Mouse (Mus musculus): ENCODE measurements around the gene Ston2.
"Not testable (repeated sequence)": the region's sequence is repeated elsewhere in the genome, so short reads cannot be mapped to it uniquely, and the experiment has no call there.

Gene Ston2

DNA sequence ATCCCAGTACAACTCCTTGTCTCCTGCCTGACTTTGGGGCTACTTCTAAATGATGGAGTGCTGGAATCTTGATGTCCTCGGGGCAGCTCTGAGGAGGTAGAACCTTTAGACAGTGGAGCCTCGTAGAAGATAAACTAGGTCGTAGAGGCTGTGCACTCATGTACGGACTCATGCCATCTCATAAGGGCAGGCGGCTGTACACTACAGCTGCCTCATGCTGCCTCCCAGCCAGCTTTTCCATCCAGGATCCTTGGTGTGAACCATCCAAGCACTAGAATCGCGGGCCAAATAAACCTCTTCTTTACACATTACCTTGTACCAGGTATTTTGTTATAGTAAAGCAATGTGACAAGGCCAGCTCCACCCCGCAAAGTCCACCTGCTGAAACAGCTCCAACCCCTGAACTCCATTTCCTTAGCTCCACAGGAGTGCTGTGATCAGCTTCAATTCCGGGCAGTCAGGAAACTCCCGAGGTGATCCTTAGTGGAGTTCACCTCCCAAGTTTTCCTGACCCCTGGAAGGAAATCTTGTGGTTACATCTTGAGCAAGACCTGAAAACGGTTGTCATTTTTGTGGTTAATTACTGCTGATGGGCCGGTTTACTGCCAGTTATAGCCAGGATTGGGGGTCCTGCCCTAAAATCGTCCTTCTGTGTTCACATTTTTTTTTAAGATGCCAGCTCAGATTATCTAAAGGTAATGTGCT lies 36.1 kb downstream of the Ston2 start:
- no peak for DNase-seq (ENCODE audit: inconsistent age in 2 of 2, low spot score in 1 of 2)

DNA sequence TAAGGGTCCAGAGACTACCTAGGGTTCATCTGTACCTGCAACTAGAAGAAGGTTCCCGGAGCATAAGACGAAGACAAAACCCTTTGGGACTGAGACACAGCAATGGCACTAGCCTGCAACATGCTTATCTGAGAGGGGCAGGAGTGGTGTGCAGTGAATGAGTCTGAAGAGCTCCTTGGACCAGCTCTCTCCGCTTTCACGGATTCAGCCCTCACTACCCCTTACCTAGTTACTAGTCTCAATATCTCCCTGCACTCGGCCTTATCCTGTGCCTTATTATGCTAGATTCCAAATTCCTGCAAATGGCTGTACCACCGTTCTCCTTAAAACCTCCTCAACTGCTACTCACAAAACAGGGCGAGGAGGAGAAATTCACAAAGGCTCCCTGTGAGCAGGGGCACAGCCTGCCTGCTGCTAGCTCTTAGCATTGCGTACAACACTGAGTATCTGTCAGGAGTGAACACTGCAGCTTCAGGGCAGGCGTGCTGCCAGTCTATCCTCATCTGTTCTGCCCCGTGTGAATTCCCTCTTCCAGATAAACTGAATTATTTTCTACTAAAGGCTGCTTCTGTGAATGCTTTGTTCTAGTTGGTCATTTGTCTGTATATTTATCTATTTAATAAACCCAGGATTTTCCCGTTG lies 38.5 kb downstream of the Ston2 start:
- no peak for DNase-seq (ENCODE audit: inconsistent age in 2 of 2, low spot score in 1 of 2)

DNA sequence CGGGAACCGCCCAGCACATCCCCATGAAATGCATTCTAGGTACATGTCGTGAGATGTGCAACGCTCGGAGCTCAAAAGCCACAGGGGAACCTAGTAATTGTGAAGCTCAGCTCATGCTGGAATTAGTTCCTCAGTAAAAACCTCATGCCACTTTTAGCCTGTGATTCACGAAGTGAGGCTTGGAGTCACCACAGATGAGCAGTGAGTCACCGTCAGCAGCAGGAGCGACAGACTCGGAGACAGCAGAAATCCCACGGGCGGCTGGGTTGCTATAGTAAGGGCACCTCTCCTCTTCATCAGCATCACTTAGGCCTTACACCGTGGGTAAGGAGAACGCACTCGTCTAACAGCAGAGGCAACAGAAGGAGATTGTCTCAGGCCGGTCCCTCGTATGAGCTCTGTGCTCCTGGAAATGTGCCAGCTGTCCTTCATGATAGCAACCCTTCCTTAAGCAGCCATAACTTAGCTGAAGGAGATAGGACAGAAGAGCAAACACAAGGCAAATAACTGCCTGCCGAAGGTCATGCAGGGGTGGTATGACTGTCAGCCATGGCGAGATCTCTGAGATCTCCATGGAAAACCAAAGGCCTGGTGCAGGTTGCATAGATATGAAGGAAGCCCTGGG lies 39.8 kb downstream of the Ston2 start:
- DNase-seq (ENCODE audit: inconsistent age in 2 of 2, low spot score in 1 of 2): peak; percentile 69 to 88

DNA sequence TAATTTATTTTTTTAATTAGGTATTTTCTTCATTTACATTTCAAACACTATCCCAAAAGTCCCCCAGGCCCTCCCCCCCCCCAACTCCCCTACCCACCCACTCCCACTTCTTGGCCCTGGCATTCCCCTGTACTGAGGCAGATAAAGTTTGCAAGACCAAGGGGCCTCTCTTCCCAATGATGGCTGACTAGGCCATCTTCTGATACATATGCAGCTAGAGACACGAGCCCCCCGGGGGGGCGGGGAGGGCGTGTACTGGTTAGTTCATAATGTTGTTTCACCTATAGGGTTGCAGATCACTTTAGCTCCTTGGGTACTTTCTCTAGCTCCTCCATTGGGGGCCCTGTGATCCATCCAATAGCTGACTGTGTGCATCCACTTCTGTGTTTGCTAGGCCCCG lies 41.3 kb downstream of the Ston2 start:
- not testable (repeated sequence) for DNase-seq (ENCODE audit: inconsistent age in 2 of 2, low spot score in 1 of 2)

DNA sequence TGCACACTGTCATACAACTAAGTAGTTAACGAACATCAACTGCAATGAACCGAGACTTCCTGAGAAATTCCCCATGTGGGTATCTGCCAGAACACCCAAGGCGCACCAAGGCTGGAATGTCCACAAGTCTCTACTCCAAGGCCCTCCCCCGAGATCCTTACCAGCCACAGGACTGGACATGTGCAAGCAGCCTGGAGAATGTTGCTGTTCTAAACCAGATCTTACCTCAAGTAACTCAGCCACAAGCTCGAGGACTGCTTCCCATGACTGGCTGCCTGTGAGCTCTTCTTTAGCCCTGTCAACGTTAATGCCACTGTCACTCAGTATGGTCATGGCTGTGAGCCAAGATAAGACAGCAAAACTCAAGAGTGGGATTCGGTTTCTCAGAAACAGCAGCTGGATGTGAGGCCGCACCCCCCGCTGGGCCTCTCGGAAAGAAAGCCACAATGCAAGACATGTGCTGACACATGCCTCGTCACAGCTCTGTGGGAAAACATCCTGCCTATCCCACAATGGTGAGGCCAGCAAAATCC lies 42.4 kb downstream of the Ston2 start:
- DNase-seq (ENCODE audit: inconsistent age in 2 of 2, low spot score in 1 of 2): no peak

- no peak for DNase-seq (ENCODE audit: inconsistent age in 2 of 2, low spot score in 1 of 2)
Measured at GRCm38 (mm10) chr12:91744091-91744490, 44.1 kb downstream of the Ston2 start.

DNA sequence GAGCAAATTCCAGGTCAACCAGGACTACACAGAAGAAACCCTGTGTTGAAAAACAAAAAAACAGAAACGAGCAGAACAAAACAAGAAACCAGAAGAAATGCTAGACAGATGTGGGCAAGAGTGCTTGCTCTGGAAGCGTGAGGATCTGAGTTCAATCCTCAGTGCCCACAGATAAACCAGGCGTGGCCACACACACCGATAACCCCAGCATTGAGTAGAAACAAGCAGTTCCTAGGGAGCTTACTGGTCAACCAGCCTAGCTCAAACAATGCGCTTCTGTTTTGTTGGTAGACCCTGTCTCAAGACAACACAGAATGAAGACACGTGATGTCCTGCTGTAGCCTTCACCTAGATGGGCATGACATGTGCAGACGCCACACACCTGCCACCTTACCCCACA lies 45.3 kb downstream of the Ston2 start:
- no peak for DNase-seq (ENCODE audit: inconsistent age in 2 of 2, low spot score in 1 of 2)

- no peak for DNase-seq (ENCODE audit: inconsistent age in 2 of 2, low spot score in 1 of 2)
Measured at GRCm38 (mm10) chr12:91738381-91738780, 49.8 kb downstream of the Ston2 start.

- no peak for DNase-seq (ENCODE audit: inconsistent age in 2 of 2, low spot score in 1 of 2)
Measured at GRCm38 (mm10) chr12:91736221-91736980, 51.8 kb downstream of the Ston2 start.

DNA sequence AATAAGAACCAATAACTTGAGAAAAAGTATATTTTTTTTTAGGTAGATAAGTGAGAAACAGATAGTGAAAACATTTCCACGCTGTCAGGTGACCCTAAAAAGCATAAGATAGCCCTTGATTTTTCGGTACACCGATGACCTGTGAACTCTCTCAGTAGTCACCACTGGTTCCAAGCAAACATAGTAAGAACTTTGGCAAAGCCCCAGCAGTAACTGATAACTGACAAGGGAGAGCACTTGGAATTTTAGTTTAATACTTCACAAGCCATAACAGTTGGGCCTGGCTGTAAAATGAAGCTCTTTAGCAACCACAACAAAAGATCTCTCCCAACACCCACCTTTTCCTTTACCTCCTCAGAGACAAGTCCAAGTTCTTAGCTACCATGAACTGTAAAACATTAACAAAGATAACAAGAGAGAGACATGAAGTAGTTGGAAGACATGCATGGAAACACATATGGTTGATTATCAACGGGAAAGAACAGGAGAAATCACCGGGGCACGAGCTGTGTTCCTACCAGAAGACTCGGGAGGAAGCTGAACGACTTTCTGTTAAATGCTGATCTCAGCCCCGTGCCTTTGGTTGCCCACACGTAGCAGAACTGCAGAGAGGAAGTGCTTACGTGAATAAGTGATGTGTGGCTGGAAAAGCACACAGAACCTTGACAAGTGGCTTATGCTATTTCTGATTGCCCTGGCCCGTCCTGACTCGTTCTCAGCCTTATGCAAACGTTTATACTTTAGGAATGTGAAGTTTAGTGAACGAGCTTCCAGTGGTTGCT lies 53.8 kb downstream of the Ston2 start:
- DNase-seq (ENCODE audit: inconsistent age in 2 of 2, low spot score in 1 of 2): no peak

DNA sequence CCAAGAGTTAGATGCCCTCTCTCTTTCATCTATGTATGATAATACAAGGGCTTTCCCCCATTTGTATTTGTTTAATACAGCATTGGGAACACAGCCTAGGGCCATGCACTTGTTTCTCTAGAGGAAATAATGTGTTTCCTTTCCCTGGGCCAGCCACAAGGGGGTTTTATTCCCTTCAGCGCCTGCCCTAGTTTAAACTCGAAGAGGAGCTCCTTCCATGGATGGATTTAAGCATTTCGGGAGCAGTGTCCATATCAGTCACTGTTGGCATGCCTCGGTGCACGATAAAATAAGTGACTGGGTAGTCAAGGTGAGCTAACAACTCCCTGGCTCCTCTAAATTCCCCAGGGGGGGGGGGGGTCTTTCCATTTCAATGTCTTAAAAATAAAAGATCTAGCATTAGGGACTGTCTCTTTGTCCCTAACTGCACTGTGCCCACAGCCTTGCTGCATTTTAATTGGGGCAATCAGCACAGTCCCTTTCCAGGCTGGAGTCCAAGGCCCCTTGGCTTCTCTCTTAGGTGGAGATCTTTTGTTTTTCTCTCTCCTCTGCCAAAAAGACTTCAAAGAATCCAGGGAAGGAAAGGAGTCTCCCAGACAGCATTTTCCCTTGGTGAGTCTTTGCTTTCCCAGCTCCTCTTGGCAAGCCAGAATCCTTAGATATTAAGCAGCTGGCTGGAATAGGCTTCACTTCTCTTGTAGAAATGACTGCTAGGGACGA lies 55.3 kb downstream of the Ston2 start:
- no peak for DNase-seq (ENCODE audit: inconsistent age in 2 of 2, low spot score in 1 of 2)

GRCm38 (mm10) chr12:91726202-91726601 lies 62.0 kb downstream of the Ston2 start:
- DNase-seq (ENCODE audit: inconsistent age in 2 of 2, low spot score in 1 of 2): no peak

GRCm38 (mm10) chr12:91723912-91724311 lies 64.3 kb downstream of the Ston2 start:
- DNase-seq (ENCODE audit: inconsistent age in 2 of 2, low spot score in 1 of 2): no peak

DNA sequence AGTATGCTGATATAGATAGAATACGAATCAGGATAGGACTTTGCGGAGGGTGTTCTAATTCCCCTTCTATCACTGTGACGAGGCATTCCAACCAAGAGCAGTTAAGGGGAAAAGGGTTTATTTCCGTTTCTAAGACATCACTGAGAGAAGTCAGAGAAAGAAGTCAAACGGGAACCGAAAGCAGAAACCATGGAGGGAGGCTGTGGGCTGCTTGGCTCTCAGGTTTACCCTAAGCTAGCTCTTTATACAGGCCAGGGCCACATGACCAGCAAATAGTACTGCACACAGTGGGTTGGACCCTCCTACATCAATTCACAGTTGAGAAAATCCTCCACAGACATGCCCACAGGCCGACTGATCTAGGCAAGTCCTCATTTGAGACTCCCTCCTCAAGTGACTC lies 69.1 kb downstream of the Ston2 start:
- no peak for DNase-seq (ENCODE audit: inconsistent age in 2 of 2, low spot score in 1 of 2)

DNA sequence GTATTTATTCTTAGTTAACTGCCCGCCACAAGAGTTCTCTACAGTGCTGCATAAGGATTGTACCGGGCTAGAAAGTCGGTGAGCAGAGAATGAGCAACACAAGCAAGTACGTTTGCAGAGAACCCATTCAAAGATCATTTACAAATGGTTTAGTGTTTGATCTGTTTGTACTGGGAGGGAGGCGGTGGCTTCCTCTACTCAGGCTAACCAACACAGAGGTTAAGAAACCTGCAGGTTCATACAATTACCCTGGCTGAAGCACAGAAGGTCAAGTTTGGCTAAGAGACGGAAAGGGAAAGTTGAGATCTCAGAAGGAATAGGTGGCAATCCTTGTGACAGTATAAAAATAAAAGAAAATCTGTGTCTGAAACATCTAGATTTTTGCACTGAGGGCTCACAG lies 72.5 kb downstream of the Ston2 start:
- DNase-seq (ENCODE audit: inconsistent age in 2 of 2, low spot score in 1 of 2): no peak

DNA sequence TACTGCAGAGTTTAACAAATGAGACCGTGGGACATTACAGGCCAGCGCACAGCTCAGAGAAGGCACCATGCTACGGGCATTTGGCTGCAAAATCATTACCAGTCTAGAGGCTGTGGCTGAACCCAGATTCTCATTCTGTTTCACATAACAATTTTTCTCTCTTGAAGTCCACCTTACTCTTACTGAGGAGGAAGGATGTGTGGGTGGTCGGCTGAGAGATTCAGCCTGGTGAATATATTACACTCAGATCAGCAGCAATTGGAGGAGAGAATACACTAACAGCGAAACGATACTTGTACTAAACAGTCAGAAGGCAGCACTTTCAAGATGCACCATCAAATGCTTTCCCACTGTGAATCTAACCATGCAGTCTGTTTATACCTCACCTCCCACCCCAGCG lies 74.8 kb downstream of the Ston2 start:
- no peak for DNase-seq (ENCODE audit: inconsistent age in 2 of 2, low spot score in 1 of 2)

- no peak for DNase-seq (ENCODE audit: inconsistent age in 2 of 2, low spot score in 1 of 2)
Measured at GRCm38 (mm10) chr12:91711655-91712054, 76.5 kb downstream of the Ston2 start.

DNA sequence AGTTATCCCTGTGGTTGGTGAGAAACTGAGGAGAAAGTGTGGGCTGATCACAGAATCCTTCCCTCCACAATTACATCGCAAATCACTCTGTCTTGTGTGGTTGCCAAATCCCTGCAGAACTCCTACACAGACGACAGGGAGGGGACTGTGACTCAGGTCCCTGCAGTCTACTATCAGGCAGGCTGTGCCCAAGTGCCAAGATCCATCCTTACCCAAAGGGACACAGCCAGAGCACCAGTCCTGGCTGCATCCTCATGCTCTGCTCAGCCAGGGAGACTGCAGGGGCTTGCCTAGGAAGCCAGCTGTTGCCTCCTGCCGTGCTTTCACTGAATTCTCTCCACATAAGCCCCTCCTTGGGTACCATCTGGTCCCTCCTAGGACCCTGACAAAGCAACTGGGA lies 77.3 kb downstream of the Ston2 start:
- no peak for DNase-seq (ENCODE audit: inconsistent age in 2 of 2, low spot score in 1 of 2)

- no peak for DNase-seq (ENCODE audit: inconsistent age in 2 of 2, low spot score in 1 of 2)
Measured at GRCm38 (mm10) chr12:91709634-91710033, 78.6 kb downstream of the Ston2 start.

DNA sequence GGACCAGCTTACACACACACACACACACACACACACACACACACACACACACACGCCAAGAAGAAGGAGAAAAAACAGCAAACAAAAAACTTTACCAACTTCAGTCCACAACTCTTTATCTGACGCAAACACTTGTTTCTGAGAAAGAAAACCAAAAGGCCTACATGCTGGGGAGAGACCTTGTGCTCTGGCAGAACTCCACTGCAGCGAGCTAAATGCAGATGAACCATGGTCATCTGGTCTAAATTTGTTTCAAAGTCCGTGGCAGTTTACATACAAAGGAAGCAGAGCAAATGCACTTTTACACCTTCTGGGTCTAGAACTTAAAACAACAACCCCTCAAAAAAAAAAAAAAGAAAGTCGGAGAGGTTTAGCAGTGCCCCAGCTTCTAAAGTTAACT lies 79.0 kb downstream of the Ston2 start:
- DNase-seq (ENCODE audit: inconsistent age in 2 of 2, low spot score in 1 of 2): no peak
